Mouse (Mus musculus): ENCODE results near the gene Il3ra. TPM values are rescaled to one million over a fixed set of nuclear protein-coding genes. Genes with fewer than 3 reads are reported as not detected.

Il3ra gene
- polyA plus RNA-seq, 1 experiment from 2014 or later, result 2.9 TPM

Other genes starting within 250 kb of the Il3ra start
- 177 and 182 TPM in 2 replicates for gene Psmd6, start 225.3 kb upstream of the Il3ra start, polyA plus RNA-seq (2014; fragmentation: Nextera tagmentation; extraction: Ambion mirVana)
- gene Olfr720, start 159.4 kb upstream of the Il3ra start, polyA plus RNA-seq (2014; fragmentation: Nextera tagmentation; extraction: Ambion mirVana), result not detected in 2 replicates
- gene Olfr31, start 23.4 kb upstream of the Il3ra start, polyA plus RNA-seq (2014; fragmentation: Nextera tagmentation; extraction: Ambion mirVana), result not detected in 2 replicates
- gene Olfr721-ps1, start 55.0 kb downstream of the Il3ra start, polyA plus RNA-seq (2014; fragmentation: Nextera tagmentation; extraction: Ambion mirVana), result not detected in 2 replicates